Mouse (Mus musculus) heart, embryonic 12.5 days (tissue): Measurements from ENCODE around the gene Slc17a1. TPM values are rescaled to one million over a fixed set of nuclear protein-coding genes. Genes with fewer than 3 reads are reported as not detected.

Source experiments
- ATAC-seq: fragments of 200-750 bp; cut with Nextera tagmentation; 2 replicates; pipeline ENCODE4 v1.8.0; 2017; ENCODE audit warnings: moderate TSS enrichment, moderate library complexity; ENCODE audit not compliant: insufficient number of reproducible peaks, low FRiP score
- H3K27ac ChIP-seq: fragments of 300-500 bp; sonication (generic); 2 replicates; pipeline ENCODE4 v1.5.1; 2016; ENCODE audit warnings: mild to moderate bottlenecking, moderate library complexity; ENCODE audit not compliant: poor library complexity, severe bottlenecking
- H3K27me3 ChIP-seq: fragments of 300-500 bp; sonication (generic); replicated peaks from 2 replicates; pipeline ENCODE4 v1.6.1; 2016; ENCODE audit warnings: mild to moderate bottlenecking, moderate library complexity
- H3K36me3 ChIP-seq: fragments of 300-500 bp; sonication (generic); 2 replicates; pipeline ENCODE4 v1.6.1; 2016; ENCODE audit warnings: mild to moderate bottlenecking, moderate library complexity
- H3K4me1 ChIP-seq: fragments of 300-500 bp; sonication (generic); replicated peaks from 2 replicates; pipeline ENCODE4 v1.6.1; 2016; ENCODE audit warnings: mild to moderate bottlenecking
- H3K4me2 ChIP-seq: fragments of 300-500 bp; sonication (generic); 2 replicates; pipeline ENCODE4 v1.6.1; 2016; ENCODE audit warnings: mild to moderate bottlenecking, moderate library complexity
- H3K4me3 ChIP-seq: fragments of 300-500 bp; sonication (generic); 2 replicates; pipeline ENCODE4 v1.5.1; 2016; ENCODE audit warnings: mild to moderate bottlenecking
- H3K9ac ChIP-seq: fragments of 300-500 bp; sonication (generic); 2 replicates; pipeline ENCODE4 v1.6.1; 2016; ENCODE audit warnings: mild to moderate bottlenecking, moderate library complexity
- H3K9me3 ChIP-seq: fragments of 300-500 bp; sonication (generic); replicated peaks from 2 replicates; pipeline ENCODE4 v1.6.1; 2016; ENCODE audit warnings: mild to moderate bottlenecking, moderate library complexity
- WGBS: fragments of 180-500 bp; shearing (Covaris S2); methylation state at CpG from one replicate; pipeline ENCODE4 v1.1.7; 2016; 5-methylcytosine and 5-hydroxymethylcytosine counted together
- polyA plus RNA-seq: library from polyadenylated mRNA; unstranded; fragments of >200 nt; fragmentation: Nextera tagmentation; extraction: Ambion mirVana; gene quantifications from 2 replicates; pipeline ENCODE4 v1.2.1, GENCODE M21; 2016

Gene Slc17a1
- polyA plus RNA-seq = not detected in 2 replicates

DNA sequence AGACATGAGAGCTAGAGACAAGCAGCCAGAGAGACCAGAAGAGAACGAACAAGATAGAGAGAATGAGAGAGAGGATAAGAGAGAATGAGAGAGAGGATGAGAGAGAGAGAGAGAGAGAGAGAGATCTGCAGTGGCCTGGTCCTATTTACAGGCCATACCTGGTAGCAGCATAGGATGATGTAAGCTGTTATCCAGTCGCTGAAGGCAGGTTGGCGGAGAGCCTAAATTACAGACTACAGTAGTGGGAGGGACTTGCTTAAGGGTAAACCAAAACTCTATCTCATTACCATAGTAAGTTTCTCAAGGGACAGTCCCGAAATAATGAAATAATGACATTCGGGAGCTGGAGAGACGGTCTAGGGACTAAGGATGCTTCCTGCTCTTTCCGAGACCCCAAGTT lies at the start of gene Slc17a1:
Gene Slc17a1, plus strand, starts transcription at position 346 of the 400 bp plus-strand sequence.
- WGBS = 82% methylated on average over 7 of the region's 7 CpGs
- Histone ChIP-seq H3K27me3 (no peaks in the 10 kb centered on the region), H3K9ac (no peak within 1 kb of the TSS), H3K4me1 (no peaks in the 10 kb centered on the region), H3K9me3 (no peaks in the 10 kb centered on the region), H3K36me3 (no peaks in the 10 kb centered on the region), H3K27ac (no peak within 1 kb of the TSS), H3K4me2 (no peak within 1 kb of the TSS), H3K4me3 (no peak within 1 kb of the TSS)
- no peak for ATAC-seq

DNA sequence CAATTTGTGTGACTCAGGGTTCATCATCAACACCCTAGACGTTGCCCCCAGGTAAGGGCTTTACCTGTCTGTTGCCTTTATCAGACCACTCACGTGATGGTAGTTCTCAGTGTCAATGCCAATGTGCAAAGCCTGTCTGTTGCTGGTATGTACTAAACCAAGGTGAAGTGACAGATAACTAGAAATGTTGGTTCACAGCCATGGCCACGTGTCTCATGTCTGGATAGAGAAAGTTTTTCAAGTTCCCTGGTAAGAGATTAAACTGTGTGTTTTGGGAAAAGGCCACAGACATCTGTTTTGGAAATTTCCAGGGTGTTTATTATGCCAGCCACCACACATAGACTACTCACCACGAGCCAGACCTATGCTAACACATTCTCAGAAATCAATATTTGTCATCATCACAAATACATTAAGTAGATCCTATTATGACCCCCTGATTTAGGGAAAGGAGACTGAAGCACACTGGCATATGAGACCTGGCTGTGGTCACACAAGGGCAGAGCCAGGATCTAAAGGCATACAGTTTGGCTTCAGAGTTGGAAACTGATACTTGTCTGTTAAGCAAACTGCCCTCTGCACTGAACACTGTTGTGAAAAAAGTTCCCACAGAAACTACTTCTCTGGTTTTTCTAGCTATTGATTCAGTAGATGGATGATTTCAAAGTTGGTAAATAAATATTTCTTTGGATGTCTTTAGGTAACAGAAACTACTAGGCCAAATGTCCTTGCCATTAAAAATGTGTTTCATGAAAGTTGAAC lies 47.2 kb upstream of the Slc17a1 start:
- H3K27me3 ChIP-seq = no peaks in the 10 kb centered on the region
- WGBS = 66% methylated on average over 4 of the region's 4 CpGs
- H3K9me3 ChIP-seq = no peaks in the 10 kb centered on the region
- no peak overlapping the region for H3K9ac ChIP-seq
- no peak overlapping the region for H3K4me3 ChIP-seq
- no peaks in the 10 kb centered on the region for H3K36me3 ChIP-seq
- H3K4me1 ChIP-seq = peaks cover 3% of the 10 kb centered on the region; the same call in 1 of the 2 replicates
- no peak overlapping the region for H3K4me2 ChIP-seq
- ATAC-seq = no peak
- no peak overlapping the region for H3K27ac ChIP-seq

DNA sequence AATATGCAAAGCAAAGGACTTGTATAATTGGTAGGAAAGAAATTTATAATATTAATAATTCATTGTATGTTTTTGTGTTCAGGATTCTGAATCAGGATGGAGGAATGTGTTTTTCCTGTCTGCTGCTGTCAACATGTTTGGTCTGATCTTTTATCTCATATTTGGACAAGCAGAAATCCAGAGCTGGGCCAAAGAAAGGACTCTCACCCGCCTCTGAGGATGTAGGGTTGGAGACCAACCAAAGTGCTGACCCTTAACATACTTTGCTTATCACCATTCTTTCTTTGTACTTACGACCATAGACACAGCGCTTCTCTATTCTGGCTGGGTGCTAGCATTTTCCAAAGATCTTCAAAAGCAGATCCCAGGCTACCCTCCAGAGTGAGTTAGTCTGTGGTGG lies 45.3 kb upstream of the Slc17a1 start:
- Histone ChIP-seq H3K27ac (no peak overlapping the region), H3K36me3 (no peaks in the 10 kb centered on the region), H3K4me3 (no peak overlapping the region), H3K4me2 (no peak overlapping the region), H3K9ac (no peak overlapping the region), H3K9me3 (no peaks in the 10 kb centered on the region), H3K27me3 (no peaks in the 10 kb centered on the region), H3K4me1 (peaks cover 3% of the 10 kb centered on the region; the same call in 1 of the 2 replicates)
- 30% methylated on average over 3 of the region's 3 CpGs for WGBS
- ATAC-seq = no peak

DNA sequence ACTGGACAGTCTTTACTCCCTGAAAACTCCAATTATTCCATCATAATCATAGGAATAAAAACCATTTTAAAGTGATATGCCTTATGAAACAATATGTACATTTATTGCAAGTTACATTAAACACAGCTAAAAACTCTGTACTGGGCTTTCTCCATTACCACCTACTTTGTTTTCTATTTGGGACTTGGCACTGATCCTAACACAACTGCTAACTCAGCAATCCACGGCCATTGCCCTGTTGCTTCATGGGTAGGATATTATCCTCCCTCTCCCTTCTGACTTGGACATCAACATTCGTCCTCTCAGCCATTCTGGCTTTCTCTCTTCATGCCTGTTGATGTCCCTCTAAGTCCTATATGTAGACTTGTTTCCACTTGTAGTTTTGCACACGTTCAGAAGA lies 40.9 kb upstream of the Slc17a1 start:
- WGBS = 57% methylated on average over 3 of the region's 3 CpGs
- H3K9ac ChIP-seq = no peak overlapping the region
- no peak overlapping the region for H3K27ac ChIP-seq
- H3K9me3 ChIP-seq = no peaks in the 10 kb centered on the region
- no peak overlapping the region for H3K4me2 ChIP-seq
- no peak overlapping the region for H3K4me3 ChIP-seq
- ATAC-seq = no peak
- peaks cover 3% of the 10 kb centered on the region; the same call in 1 of the 2 replicates for H3K4me1 ChIP-seq
- H3K36me3 ChIP-seq = no peaks in the 10 kb centered on the region
- H3K27me3 ChIP-seq = no peaks in the 10 kb centered on the region

DNA sequence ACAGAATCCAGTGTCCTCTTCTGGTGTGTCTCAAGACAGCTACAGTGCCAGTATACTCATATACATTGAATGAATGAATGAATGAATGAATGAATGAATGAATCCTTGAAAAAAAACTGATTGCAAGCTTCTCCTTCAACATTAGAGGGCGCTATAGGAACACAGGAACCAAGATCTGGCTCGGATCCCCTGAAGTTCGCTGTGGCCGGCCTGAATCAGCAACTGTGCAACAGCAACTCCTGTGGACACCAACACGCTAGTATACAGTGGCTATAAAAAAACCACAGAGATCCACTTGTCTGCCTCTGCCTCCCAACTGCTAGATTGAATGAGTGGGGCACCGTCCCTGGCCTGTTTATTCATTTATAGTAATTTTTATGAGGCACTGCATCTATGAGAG lies 34.5 kb upstream of the Slc17a1 start:
- H3K4me3 ChIP-seq = no peak overlapping the region
- H3K27ac ChIP-seq = no peak overlapping the region
- no peak overlapping the region for H3K4me2 ChIP-seq
- H3K9me3 ChIP-seq = no peaks in the 10 kb centered on the region
- H3K36me3 ChIP-seq = no peaks in the 10 kb centered on the region
- WGBS = 21% methylated on average over 6 of the region's 6 CpGs
- no peaks in the 10 kb centered on the region for H3K4me1 ChIP-seq
- no peak for ATAC-seq
- H3K27me3 ChIP-seq = no peaks in the 10 kb centered on the region; the same call in 1 of the 2 replicates
- H3K9ac ChIP-seq = no peak overlapping the region

DNA sequence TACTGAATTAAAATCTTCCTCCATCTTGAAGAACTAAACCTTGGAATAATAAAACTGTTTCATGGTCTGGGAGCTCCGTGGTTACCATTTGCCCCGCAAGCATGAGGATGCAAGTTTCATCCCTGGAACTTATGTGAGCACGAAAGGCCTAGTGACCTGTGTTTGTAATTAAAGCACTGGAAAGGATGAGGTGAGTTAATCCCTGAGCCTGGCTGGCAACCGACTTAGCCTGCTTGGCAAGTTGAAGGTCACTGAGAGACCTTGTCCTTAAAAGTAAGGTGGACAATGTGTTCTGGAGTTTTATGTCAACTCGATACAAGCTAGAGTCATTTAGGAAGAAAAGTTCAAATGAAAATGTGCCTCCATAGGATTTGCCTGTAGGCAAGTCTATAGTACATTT lies 32.7 kb upstream of the Slc17a1 start:
- no peak for ATAC-seq
- no peaks in the 10 kb centered on the region for H3K36me3 ChIP-seq
- no peak overlapping the region for H3K4me2 ChIP-seq
- no peaks in the 10 kb centered on the region for H3K4me1 ChIP-seq
- H3K27ac ChIP-seq = no peak overlapping the region
- 84% methylated on average over 5 of the region's 5 CpGs for whole genome bisulfite sequencing
- no peaks in the 10 kb centered on the region for H3K9me3 ChIP-seq
- no peak overlapping the region for H3K4me3 ChIP-seq
- no peak overlapping the region for H3K9ac ChIP-seq
- H3K27me3 ChIP-seq = peaks cover 5% of the 10 kb centered on the region

DNA sequence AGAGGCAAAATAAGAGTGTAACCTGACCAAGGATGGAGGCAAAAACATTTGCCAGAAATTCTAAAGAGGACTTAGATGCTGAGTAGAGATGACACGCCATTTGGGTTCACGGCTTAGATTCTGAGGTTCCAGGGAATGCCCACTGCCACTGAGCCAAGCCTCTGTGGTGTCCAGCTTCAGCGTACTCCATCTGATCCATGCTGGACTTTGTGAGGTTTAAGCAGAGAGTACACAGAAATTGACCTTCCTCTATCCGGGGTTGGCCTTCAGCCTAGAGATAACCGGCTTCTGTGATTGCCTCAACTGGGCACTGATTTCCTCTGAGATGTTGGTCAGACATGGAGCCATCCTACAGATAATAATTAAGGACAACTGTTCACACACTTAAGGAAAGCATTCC lies 30.9 kb upstream of the Slc17a1 start:
- no peaks in the 10 kb centered on the region for H3K4me1 ChIP-seq
- no peaks in the 10 kb centered on the region for H3K36me3 ChIP-seq
- ATAC-seq = no peak
- H3K27ac ChIP-seq = no peak overlapping the region
- H3K9ac ChIP-seq = no peak overlapping the region
- 80% methylated on average over 5 of the region's 5 CpGs for WGBS
- peaks cover 8% of the 10 kb centered on the region for H3K27me3 ChIP-seq
- H3K4me3 ChIP-seq = no peak overlapping the region
- H3K4me2 ChIP-seq = no peak overlapping the region
- no peaks in the 10 kb centered on the region for H3K9me3 ChIP-seq

DNA sequence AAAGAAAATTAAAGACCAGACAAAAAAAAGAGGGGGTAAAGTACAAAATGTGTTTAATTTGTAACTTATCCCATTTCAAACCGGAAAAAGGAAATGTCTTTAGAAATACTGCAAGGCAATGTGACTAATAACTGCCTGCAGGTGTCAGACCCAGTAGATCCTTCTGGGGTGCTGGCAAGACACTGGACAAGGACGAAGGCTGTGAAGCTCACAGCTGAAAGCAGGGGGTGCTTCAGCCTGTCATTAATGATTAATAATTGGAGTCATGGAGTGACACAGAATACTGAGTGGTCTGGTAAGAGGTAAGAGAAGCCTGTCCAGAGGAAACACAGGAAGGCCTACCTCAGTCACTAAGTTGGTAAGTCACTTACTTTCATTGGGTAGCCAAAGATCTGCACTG lies 28.2 kb upstream of the Slc17a1 start, which contains the start of gene Slc17a3:
Gene Slc17a3, plus strand, starts transcription at position 127 of the 400 bp plus-strand sequence.
- Histone ChIP-seq H3K9me3 (no peaks in the 10 kb centered on the region), H3K4me1 (no peaks in the 10 kb centered on the region), H3K27me3 (peaks cover 24% of the 10 kb centered on the region), H3K4me3 (no peak within 1 kb of the TSS), H3K36me3 (no peaks in the 10 kb centered on the region), H3K27ac (no peak within 1 kb of the TSS), H3K4me2 (no peak within 1 kb of the TSS), H3K9ac (no peak within 1 kb of the TSS)
- no peak for ATAC-seq
- WGBS = 76% methylated on average over 2 of the region's 2 CpGs

DNA sequence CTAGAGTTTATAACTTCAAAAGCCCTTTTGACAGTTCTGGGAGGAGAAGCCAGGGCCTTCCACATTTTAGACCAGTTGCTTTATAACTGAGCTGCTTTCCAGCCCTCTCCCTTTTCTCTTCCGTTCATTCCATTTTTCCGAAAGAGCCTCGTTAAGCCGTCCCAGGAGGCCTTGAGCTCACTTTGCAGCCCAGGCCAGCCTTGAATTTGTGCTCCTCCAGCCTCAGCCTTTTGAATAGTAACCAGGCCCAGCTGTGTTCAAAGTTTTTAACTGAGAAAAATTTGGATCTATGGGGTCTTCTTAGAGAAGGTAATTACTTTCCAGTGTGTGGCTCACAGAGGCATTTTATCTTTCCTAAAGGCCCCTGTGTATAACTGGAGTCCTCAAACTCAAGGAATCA lies 21.7 kb upstream of the Slc17a1 start:
- Histone ChIP-seq H3K4me2 (no peak overlapping the region), H3K4me1 (no peaks in the 10 kb centered on the region), H3K27ac (no peak overlapping the region), H3K27me3 (peaks cover 19% of the 10 kb centered on the region), H3K4me3 (no peak overlapping the region), H3K9me3 (no peaks in the 10 kb centered on the region), H3K9ac (no peak overlapping the region), H3K36me3 (no peaks in the 10 kb centered on the region)
- WGBS = 75% methylated on average over 4 of the region's 4 CpGs
- ATAC-seq = no peak

DNA sequence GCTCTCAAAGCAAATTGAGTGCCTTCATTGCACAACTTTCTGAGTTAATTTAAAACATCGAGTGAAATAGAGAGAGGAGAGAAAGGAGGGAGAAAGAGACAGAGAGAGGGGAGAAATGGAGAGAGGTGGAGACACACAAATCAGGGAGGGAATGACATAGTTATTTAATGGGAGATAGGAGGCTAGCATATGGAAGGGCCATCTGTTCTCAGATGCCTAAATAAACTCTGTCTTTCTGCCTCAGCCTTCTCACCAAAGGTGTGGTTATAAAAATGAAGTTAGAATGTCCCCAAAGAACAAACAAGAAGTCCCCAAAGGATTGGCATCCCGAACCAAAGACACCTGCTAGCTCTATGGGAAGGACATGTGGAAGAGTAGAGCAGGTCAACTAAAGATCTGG lies 18.3 kb upstream of the Slc17a1 start:
- Histone ChIP-seq H3K4me3 (no peak overlapping the region), H3K27me3 (peaks cover 6% of the 10 kb centered on the region; the same call in 1 of the 2 replicates), H3K4me2 (no peak overlapping the region), H3K9me3 (no peaks in the 10 kb centered on the region), H3K27ac (no peak overlapping the region), H3K9ac (no peak overlapping the region), H3K4me1 (no peaks in the 10 kb centered on the region), H3K36me3 (no peaks in the 10 kb centered on the region)
- WGBS = 67% methylated on average over 2 of the region's 2 CpGs
- no peak for ATAC-seq

DNA sequence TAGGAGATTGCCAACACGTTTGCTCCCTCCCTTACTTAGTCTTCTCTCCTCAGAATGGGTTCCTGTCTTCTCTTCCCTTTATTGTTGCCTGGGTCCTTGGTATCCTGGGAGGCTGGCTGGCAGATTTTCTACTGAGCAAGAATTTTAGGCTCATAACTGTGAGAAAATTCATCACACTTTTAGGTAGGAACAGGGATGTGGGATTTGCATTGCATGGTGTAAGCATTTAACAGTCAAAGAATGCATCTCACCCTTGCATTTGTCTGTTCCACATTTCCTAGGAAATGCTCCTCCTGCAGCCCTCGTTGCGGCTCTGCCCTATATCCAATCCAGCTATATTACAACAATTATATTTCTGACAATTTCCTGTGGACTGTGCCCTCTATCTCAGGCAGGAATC lies 11.1 kb upstream of the Slc17a1 start:
- Histone ChIP-seq H3K36me3 (no peaks in the 10 kb centered on the region), H3K27ac (no peak overlapping the region), H3K9me3 (no peaks in the 10 kb centered on the region), H3K9ac (no peak overlapping the region), H3K4me3 (no peak overlapping the region), H3K4me2 (no peak overlapping the region), H3K27me3 (peaks cover 23% of the 10 kb centered on the region; the same call in 1 of the 2 replicates), H3K4me1 (no peaks in the 10 kb centered on the region)
- no peak for ATAC-seq
- WGBS = 60% methylated on average over 3 of the region's 3 CpGs

DNA sequence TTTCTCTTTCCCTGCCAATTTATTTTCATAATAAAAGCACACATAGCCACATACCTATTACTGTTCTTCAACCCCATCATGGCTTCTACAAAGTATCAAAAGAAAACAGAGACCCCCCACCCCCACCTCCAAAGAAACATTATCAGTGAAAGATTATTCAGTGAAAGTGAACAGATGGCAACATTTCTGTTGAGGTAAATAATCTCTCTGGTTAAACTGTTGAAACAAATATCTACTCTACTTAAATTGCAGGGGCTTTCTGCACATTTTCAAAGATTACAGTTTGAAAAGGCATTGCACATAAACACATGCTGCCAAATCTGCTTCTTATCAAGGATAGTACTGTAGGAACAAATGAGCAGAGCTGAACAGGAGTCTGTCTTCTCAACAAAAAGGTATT lies 5.7 kb upstream of the Slc17a1 start:
- Histone ChIP-seq H3K4me1 (no peaks in the 10 kb centered on the region), H3K9ac (no peak overlapping the region), H3K9me3 (no peaks in the 10 kb centered on the region), H3K4me3 (no peak overlapping the region), H3K27ac (no peak overlapping the region), H3K27me3 (peaks cover 18% of the 10 kb centered on the region; the same call in 1 of the 2 replicates), H3K4me2 (no peak overlapping the region), H3K36me3 (no peaks in the 10 kb centered on the region)
- ATAC-seq = no peak
